Mouse (Mus musculus) spleen, adult 2 months (tissue): ENCODE measurements around the gene Pcbp2. TPM values are rescaled to one million over a fixed set of nuclear protein-coding genes. Genes with fewer than 3 reads are reported as not detected.

Experiments used
- DNase-seq, 2 experiments: peaks; one replicate each; pipeline versions ENCODE4 v3.0.0 to v3.0.0-alpha.2; 2012 to 2021; ENCODE audit warnings: low spot score in 2 of 2, low read depth in 1 of 2
- H3K27ac ChIP-seq: fragments of 200-500 bp; 2 replicates; pipeline ENCODE4 v1.5.1; 2012; ENCODE audit warnings: low read length, inconsistent platforms; ENCODE audit not compliant: insufficient read depth
- H3K27me3 ChIP-seq: fragments of 200-500 bp; 2 replicates; pipeline ENCODE4 v1.6.1; 2012; ENCODE audit warnings: mild to moderate bottlenecking, moderate library complexity, low read length, inconsistent platforms; ENCODE audit not compliant: control insufficient read depth, insufficient read depth
- H3K36me3 ChIP-seq: fragments of 200-500 bp; 2 replicates; pipeline ENCODE4 v1.6.1; 2012; ENCODE audit warnings: mild to moderate bottlenecking, low read length, inconsistent platforms; ENCODE audit not compliant: control insufficient read depth, insufficient read depth
- H3K4me1 ChIP-seq: fragments of 200-500 bp; 2 replicates; pipeline ENCODE4 v1.6.1; 2011; ENCODE audit warnings: inconsistent platforms; ENCODE audit not compliant: control insufficient read depth, insufficient read depth, insufficient read length
- H3K4me3 ChIP-seq: fragments of 200-500 bp; 2 replicates; pipeline ENCODE4 v1.5.1; 2011; ENCODE audit warnings: mild to moderate bottlenecking, inconsistent platforms; ENCODE audit not compliant: insufficient read depth, insufficient read length; ENCODE audit errors: extremely low read depth
- CTCF ChIP-seq: fragments of 200-500 bp; IDR thresholded peaks from 2 replicates; pipeline ENCODE4 v1.5.1; 2011; ENCODE audit warnings: mild to moderate bottlenecking, inconsistent platforms; ENCODE audit not compliant: insufficient read depth, insufficient read length, insufficient replicate concordance; ENCODE audit errors: extremely low read depth
- POLR2A ChIP-seq: fragments of 200-500 bp; IDR thresholded peaks from 2 replicates; pipeline ENCODE4 v1.6.1; 2011; ENCODE audit warnings: low read depth, low read length, inconsistent platforms
- WGBS: fragments of 180-500 bp; shearing (Covaris S2); methylation state at CpG from one replicate; pipeline ENCODE4 v1.1.7; 2018; 5-methylcytosine and 5-hydroxymethylcytosine counted together
- polyA plus RNA-seq: library from polyadenylated mRNA; depleted of rRNA; stranded (reverse); fragments of >200 nt; gene quantifications from 2 replicates; pipeline ENCODE4 v1.2.3, GENCODE M21; 2012; rRNA removed

Gene Pcbp2
- 378 and 426 TPM in 2 replicates for polyA plus RNA-seq

- peak; percentile 94 to 96 for DNase-seq
- under 1% methylated on average over 31 of the region's 40 CpGs for WGBS
- Histone ChIP-seq H3K27me3 (no peaks in the 10 kb centered on the region), H3K4me1 (peaks cover 3% of the 10 kb centered on the region; the same call in 1 of the 2 replicates), H3K36me3 (peaks cover 9% of the 10 kb centered on the region), H3K27ac (peak within 1 kb of the TSS; percentile 91), H3K4me3 (peak within 1 kb of the TSS; percentile 84)
- TF ChIP-seq CTCF, result peak; percentile 79
- TF ChIP-seq POLR2A, result peak; percentile 47
Observed at GRCm38 (mm10) chr15:102470183-102470604, at the start of gene Pcbp2. Gene Pcbp2, plus strand, starts transcription at chr15:102470539.

GRCm38 (mm10) chr15:102420986-102421385, 49.4 kb upstream of the Pcbp2 start:
- Histone ChIP-seq H3K36me3 (peaks cover 4% of the 10 kb centered on the region; the same call in 1 of the 2 replicates), H3K4me1 (no peaks in the 10 kb centered on the region), H3K27ac (no peak overlapping the region), H3K4me3 (no peak overlapping the region), H3K27me3 (no peaks in the 10 kb centered on the region)
- no peak for TF ChIP-seq POLR2A
- no peak for DNase-seq
- 26% methylated on average over 1 of the region's 1 CpGs for WGBS

GRCm38 (mm10) chr15:102421437-102421836, 48.9 kb upstream of the Pcbp2 start:
- Histone ChIP-seq H3K27ac (no peak overlapping the region), H3K27me3 (no peaks in the 10 kb centered on the region), H3K4me3 (no peak overlapping the region), H3K4me1 (no peaks in the 10 kb centered on the region), H3K36me3 (peaks cover 6% of the 10 kb centered on the region; the same call in 1 of the 2 replicates)
- 52% methylated on average over 3 of the region's 3 CpGs for WGBS
- DNase-seq, result peak; percentile 33 to 49
- no peak for TF ChIP-seq POLR2A
- TF ChIP-seq CTCF, result no peak

- TF ChIP-seq POLR2A (no peak), CTCF (no peak)
- DNase-seq, result no peak
- WGBS, result 89% methylated on average over 2 of the region's 2 CpGs
- H3K4me1 ChIP-seq, result no peaks in the 10 kb centered on the region
- H3K4me3 ChIP-seq, result no peak overlapping the region
- no peak overlapping the region for H3K27ac ChIP-seq
- H3K36me3 ChIP-seq, result peaks cover 18% of the 10 kb centered on the region
- H3K27me3 ChIP-seq, result no peaks in the 10 kb centered on the region
Observed at GRCm38 (mm10) chr15:102423602-102424240, 46.6 kb upstream of the Pcbp2 start.

- TF ChIP-seq CTCF (no peak), POLR2A (no peak)
- Histone ChIP-seq H3K36me3 (peaks cover 24% of the 10 kb centered on the region), H3K27me3 (no peaks in the 10 kb centered on the region), H3K27ac (no peak overlapping the region), H3K4me1 (no peaks in the 10 kb centered on the region), H3K4me3 (no peak overlapping the region)
- no peak for DNase-seq
- 91% methylated on average over 2 of the region's 2 CpGs for WGBS
Observed at GRCm38 (mm10) chr15:102424657-102425056, 45.7 kb upstream of the Pcbp2 start.

GRCm38 (mm10) chr15:102426963-102427362, 43.4 kb upstream of the Pcbp2 start:
- H3K4me3 ChIP-seq, result no peak overlapping the region
- peaks cover 37% of the 10 kb centered on the region for H3K36me3 ChIP-seq
- H3K27me3 ChIP-seq, result no peaks in the 10 kb centered on the region
- no peak overlapping the region for H3K27ac ChIP-seq
- no peak for TF ChIP-seq POLR2A
- no peak for TF ChIP-seq CTCF
- no peak for DNase-seq
- H3K4me1 ChIP-seq, result no peaks in the 10 kb centered on the region
- 91% methylated on average over 1 of the region's 1 CpGs for WGBS

GRCm38 (mm10) chr15:102432046-102432445, 38.3 kb upstream of the Pcbp2 start:
- H3K4me3 ChIP-seq, result no peak overlapping the region

More at GRCm38 (mm10) chr15:102432046-102432445, 38.3 kb upstream of the Pcbp2 start:
- no peaks in the 10 kb centered on the region for H3K4me1 ChIP-seq
- no peak for TF ChIP-seq POLR2A
- TF ChIP-seq CTCF, result no peak
- no peaks in the 10 kb centered on the region for H3K27me3 ChIP-seq
- H3K36me3 ChIP-seq, result peaks cover 47% of the 10 kb centered on the region
- 50% methylated on average over 1 of the region's 1 CpGs for WGBS
- no peak for DNase-seq
- H3K27ac ChIP-seq, result no peak overlapping the region
